Mouse (Mus musculus) kidney, adult 2 months (tissue): ENCODE data around the gene Irak3.

Source experiments
- CTCF ChIP-seq: fragments of 200-500 bp; conservative IDR thresholded peaks from 2 replicates; pipeline ENCODE4 v1.5.1; 2011; ENCODE audit warnings: low read depth, mild to moderate bottlenecking, control low read depth, low read length, moderate library complexity, mixed read lengths; ENCODE audit not compliant: insufficient read depth, insufficient read length
- POLR2A ChIP-seq: fragments of 200-500 bp; IDR thresholded peaks from one replicate; pipeline ENCODE4 v1.6.1; 2011; ENCODE audit warnings: low read depth, low read length, control low read depth

GRCm38 (mm10) chr10:120174192-120174705 is 27.7 kb downstream of the Irak3 start:
- TF ChIP-seq POLR2A (no peak), CTCF (no peak)
